Mouse (Mus musculus): ENCODE measurements around the gene Tob2. TPM values are rescaled to one million over a fixed set of nuclear protein-coding genes. Genes with fewer than 3 reads are reported as not detected.

Tob2 gene
- polyA plus RNA-seq, 1 experiment = 16.1 TPM

GRCm38 (mm10) chr15:81812696-81813631, 45.6 kb downstream of the Tob2 start:
- Histone ChIP-seq H3K36me3 (replicated peaks; ENCODE audit: low read length) (peaks cover 33% of the 10 kb centered on the region), H3K27me3 (replicated peaks) (no peaks in the 10 kb centered on the region), H3K4me3 (replicated peaks) (peak overlapping the region; percentile 95), H3K4me1 (peaks cover 66% of the 10 kb centered on the region), H3K9me3 (no peaks in the 10 kb centered on the region)
- TF ChIP-seq GATA1 (IDR thresholded peaks at IDR 0.05; ENCODE audit: borderline replicate concordance, low read length) (no peak), FLI1 (IDR thresholded peaks at IDR 0.05; ENCODE audit: low read length) (no peak)

- Histone ChIP-seq H3K4me1 (peaks cover 66% of the 10 kb centered on the region), H3K36me3 (replicated peaks; ENCODE audit: low read length) (peaks cover 26% of the 10 kb centered on the region), H3K9me3 (no peaks in the 10 kb centered on the region), H3K4me3 (replicated peaks) (peak overlapping the region; percentile 95), H3K27me3 (replicated peaks) (no peaks in the 10 kb centered on the region)
- TF ChIP-seq FLI1 (IDR thresholded peaks at IDR 0.05; ENCODE audit: low read length) = no peak
- no peak for TF ChIP-seq GATA1 (IDR thresholded peaks at IDR 0.05; ENCODE audit: borderline replicate concordance, low read length)
These were observed 46.3 kb downstream of the Tob2 start for GRCm38 (mm10) chr15:81812287-81812686.

GRCm38 (mm10) chr15:81811599-81811996, 47.0 kb downstream of the Tob2 start:
- Histone ChIP-seq H3K27me3 (replicated peaks) (no peaks in the 10 kb centered on the region), H3K4me3 (replicated peaks) (peak overlapping the region; percentile 95), H3K36me3 (replicated peaks; ENCODE audit: low read length) (peaks cover 19% of the 10 kb centered on the region), H3K9me3 (no peaks in the 10 kb centered on the region), H3K4me1 (peaks cover 64% of the 10 kb centered on the region)
- TF ChIP-seq FLI1 (IDR thresholded peaks at IDR 0.05; ENCODE audit: low read length) (no peak), GATA1 (IDR thresholded peaks at IDR 0.05; ENCODE audit: borderline replicate concordance, low read length) (no peak)

GRCm38 (mm10) chr15:81810671-81811598, 47.7 kb downstream of the Tob2 start:
- H3K4me1 ChIP-seq = peaks cover 71% of the 10 kb centered on the region
- no peaks in the 10 kb centered on the region for H3K27me3 ChIP-seq (replicated peaks)
- H3K9me3 ChIP-seq = no peaks in the 10 kb centered on the region
- TF ChIP-seq FLI1 (IDR thresholded peaks at IDR 0.05; ENCODE audit: low read length) (peak; percentile 14; the same call in 1 of the 2 replicates), GATA1 (IDR thresholded peaks at IDR 0.05; ENCODE audit: borderline replicate concordance, low read length) (no peak)
- peak overlapping the region; percentile 95 for H3K4me3 ChIP-seq (replicated peaks)
- H3K36me3 ChIP-seq (replicated peaks; ENCODE audit: low read length) = peaks cover 13% of the 10 kb centered on the region

GRCm38 (mm10) chr15:81810150-81810549, 48.4 kb downstream of the Tob2 start:
- peaks cover 5% of the 10 kb centered on the region for H3K36me3 ChIP-seq (replicated peaks; ENCODE audit: low read length)
- TF ChIP-seq GATA1 (IDR thresholded peaks at IDR 0.05; ENCODE audit: borderline replicate concordance, low read length) (no peak), FLI1 (IDR thresholded peaks at IDR 0.05; ENCODE audit: low read length) (no peak)
- H3K9me3 ChIP-seq = no peaks in the 10 kb centered on the region
- H3K4me1 ChIP-seq = peaks cover 74% of the 10 kb centered on the region
- peak overlapping the region; percentile 95 for H3K4me3 ChIP-seq (replicated peaks)
- no peaks in the 10 kb centered on the region for H3K27me3 ChIP-seq (replicated peaks)

GRCm38 (mm10) chr15:81809550-81809949, 49.0 kb downstream of the Tob2 start:
- Histone ChIP-seq H3K4me1 (peaks cover 74% of the 10 kb centered on the region), H3K36me3 (replicated peaks; ENCODE audit: low read length) (no peaks in the 10 kb centered on the region), H3K4me3 (replicated peaks) (peak overlapping the region; percentile 95), H3K9me3 (no peaks in the 10 kb centered on the region), H3K27me3 (replicated peaks) (no peaks in the 10 kb centered on the region)
- no peak for TF ChIP-seq FLI1 (IDR thresholded peaks at IDR 0.05; ENCODE audit: low read length)
- no peak for TF ChIP-seq GATA1 (IDR thresholded peaks at IDR 0.05; ENCODE audit: borderline replicate concordance, low read length)

GRCm38 (mm10) chr15:81808799-81809198, 49.8 kb downstream of the Tob2 start:
- no peak for TF ChIP-seq FLI1 (IDR thresholded peaks at IDR 0.05; ENCODE audit: low read length)
- no peak for TF ChIP-seq GATA1 (IDR thresholded peaks at IDR 0.05; ENCODE audit: borderline replicate concordance, low read length)
- Histone ChIP-seq H3K4me3 (replicated peaks) (no peak overlapping the region), H3K27me3 (replicated peaks) (no peaks in the 10 kb centered on the region), H3K36me3 (replicated peaks; ENCODE audit: low read length) (no peaks in the 10 kb centered on the region), H3K4me1 (peaks cover 74% of the 10 kb centered on the region), H3K9me3 (no peaks in the 10 kb centered on the region)

GRCm38 (mm10) chr15:81806621-81807404, 51.8 kb downstream of the Tob2 start:
- H3K4me3 ChIP-seq (replicated peaks) = no peak overlapping the region
- peaks cover 5% of the 10 kb centered on the region for H3K27me3 ChIP-seq (replicated peaks)
- no peaks in the 10 kb centered on the region for H3K9me3 ChIP-seq
- H3K4me1 ChIP-seq = peaks cover 74% of the 10 kb centered on the region
- TF ChIP-seq FLI1 (IDR thresholded peaks at IDR 0.05; ENCODE audit: low read length) (no peak), GATA1 (IDR thresholded peaks at IDR 0.05; ENCODE audit: borderline replicate concordance, low read length) (no peak)
- H3K36me3 ChIP-seq (replicated peaks; ENCODE audit: low read length) = no peaks in the 10 kb centered on the region

GRCm38 (mm10) chr15:81805624-81806023, 53.0 kb downstream of the Tob2 start:
- Histone ChIP-seq H3K27me3 (replicated peaks) (peaks cover 5% of the 10 kb centered on the region), H3K36me3 (replicated peaks; ENCODE audit: low read length) (no peaks in the 10 kb centered on the region), H3K4me3 (replicated peaks) (no peak overlapping the region), H3K9me3 (no peaks in the 10 kb centered on the region), H3K4me1 (peaks cover 82% of the 10 kb centered on the region)
- TF ChIP-seq FLI1 (IDR thresholded peaks at IDR 0.05; ENCODE audit: low read length) (no peak), GATA1 (IDR thresholded peaks at IDR 0.05; ENCODE audit: borderline replicate concordance, low read length) (no peak)

Measured in megakaryocyte, embryonic 14.5 days (primary cell).